Mouse (Mus musculus) liver, embryonic 13.5 days (tissue): Measurements from ENCODE around the gene Rell1. TPM values are rescaled to one million over a fixed set of nuclear protein-coding genes. Genes with fewer than 3 reads are reported as not detected.

Experiments used
- ATAC-seq: fragments of 200-750 bp; cut with Nextera tagmentation; 2 replicates; pipeline ENCODE4 v1.8.0; 2017; ENCODE audit warnings: low read depth, mild to moderate bottlenecking, moderate number of reproducible peaks, moderate library complexity
- DNase-seq: peaks from one replicate; pipeline ENCODE4 v3.0.0; 2022
- H3K27ac ChIP-seq: fragments of 300-500 bp; sonication (generic); 2 replicates; pipeline ENCODE4 v1.5.1; 2015; ENCODE audit warnings: moderate library complexity, mild to moderate bottlenecking, inconsistent platforms
- H3K27me3 ChIP-seq: fragments of 300-500 bp; sonication (generic); 2 replicates; pipeline ENCODE4 v1.6.1; 2015; ENCODE audit warnings: mild to moderate bottlenecking, inconsistent platforms
- H3K36me3 ChIP-seq: fragments of 300-500 bp; sonication (generic); 2 replicates; pipeline ENCODE4 v1.6.1; 2015; ENCODE audit warnings: mild to moderate bottlenecking, inconsistent platforms
- H3K4me1 ChIP-seq: fragments of 300-500 bp; sonication (generic); replicated peaks from 2 replicates; pipeline ENCODE4 v1.6.1; 2015; ENCODE audit warnings: inconsistent platforms
- H3K4me2 ChIP-seq: fragments of 300-500 bp; sonication (generic); 2 replicates; pipeline ENCODE4 v1.6.1; 2015; ENCODE audit warnings: inconsistent platforms, mild to moderate bottlenecking, moderate library complexity
- H3K4me3 ChIP-seq: fragments of 300-500 bp; sonication (generic); replicated peaks from 2 replicates; pipeline ENCODE4 v1.5.1; 2015; ENCODE audit warnings: mild to moderate bottlenecking, inconsistent platforms
- H3K9ac ChIP-seq: fragments of 300-500 bp; sonication (generic); 2 replicates; pipeline ENCODE4 v1.6.1; 2015; ENCODE audit warnings: mild to moderate bottlenecking, inconsistent platforms
- H3K9me3 ChIP-seq: fragments of 300-500 bp; sonication (generic); replicated peaks from 2 replicates; pipeline ENCODE4 v1.6.1; 2016; ENCODE audit warnings: inconsistent platforms
- WGBS: fragments of 180-500 bp; shearing (Covaris S2); methylation state at CpG from one replicate; pipeline ENCODE4 v1.1.7; 2015; ENCODE audit not compliant: insufficient replicate concordance; 5-methylcytosine and 5-hydroxymethylcytosine counted together
- polyA plus RNA-seq: library from polyadenylated mRNA; unstranded; fragments of >200 nt; fragmentation: Nextera tagmentation; extraction: Ambion mirVana; gene quantifications from 2 replicates; pipeline ENCODE4 v1.2.1, GENCODE M21; 2015

Gene Rell1
- polyA plus RNA-seq, 1 experiment from 2014 or later: 7.0 TPM

DNA sequence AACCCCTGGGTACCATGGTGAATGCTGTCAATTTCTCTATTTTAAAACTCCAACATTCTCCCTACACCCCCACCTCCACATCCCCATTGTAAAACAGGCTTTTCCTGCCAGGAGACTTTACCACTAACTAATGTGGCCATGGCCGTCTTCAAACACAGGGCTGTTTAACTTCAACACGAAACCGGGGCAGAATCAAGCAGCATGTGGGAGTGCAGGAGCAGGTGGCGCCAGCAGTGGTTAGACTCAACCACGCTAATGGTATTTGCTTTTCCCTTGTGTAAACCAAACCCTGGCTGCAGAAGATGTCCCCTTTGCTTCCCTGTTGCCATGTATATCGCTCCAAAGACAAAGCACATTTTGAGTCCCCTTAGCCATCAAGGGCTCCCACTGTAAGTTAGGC, 76.8 kb downstream of the Rell1 start:
- Histone ChIP-seq H3K4me2 (no peak overlapping the region), H3K27me3 (no peaks in the 10 kb centered on the region), H3K4me3 (no peak overlapping the region), H3K9me3 (no peaks in the 10 kb centered on the region), H3K9ac (no peak overlapping the region), H3K27ac (peak overlapping the region; percentile 15; the same call in 1 of the 2 replicates), H3K36me3 (no peaks in the 10 kb centered on the region), H3K4me1 (peaks cover 15% of the 10 kb centered on the region)
- WGBS: 67% methylated on average over 6 of the region's 6 CpGs
- ATAC-seq (peak; percentile 60), DNase-seq (no peak)

DNA sequence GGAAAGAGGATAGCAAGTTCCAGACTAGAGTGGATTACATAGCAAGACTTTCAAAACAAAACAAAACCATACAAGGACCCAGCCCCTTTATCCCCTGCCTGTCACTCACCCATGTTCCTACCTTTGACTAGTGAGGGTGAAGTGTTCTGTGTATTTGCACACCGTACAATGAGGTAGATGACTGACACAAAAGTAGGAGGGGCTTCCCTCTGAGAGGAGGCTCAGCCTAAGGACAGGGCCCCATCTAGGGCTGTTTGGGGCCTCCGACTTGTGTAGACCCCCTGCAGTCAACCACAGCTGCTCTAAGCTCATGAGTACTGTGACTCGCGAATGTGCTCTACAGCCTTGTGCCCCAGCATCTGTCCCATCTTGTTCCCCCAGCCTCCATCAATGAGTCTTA, 77.5 kb downstream of the Rell1 start:
- DNase-seq: no peak
- Histone ChIP-seq H3K4me1 (peaks cover 15% of the 10 kb centered on the region), H3K9me3 (no peaks in the 10 kb centered on the region), H3K27ac (peak overlapping the region; percentile 15; the same call in 1 of the 2 replicates), H3K9ac (no peak overlapping the region), H3K36me3 (no peaks in the 10 kb centered on the region), H3K4me2 (no peak overlapping the region), H3K27me3 (no peaks in the 10 kb centered on the region), H3K4me3 (no peak overlapping the region)
- ATAC-seq: peak; percentile 37; the same call in 1 of the 2 replicates
- WGBS: 65% methylated on average over 4 of the region's 4 CpGs

DNA sequence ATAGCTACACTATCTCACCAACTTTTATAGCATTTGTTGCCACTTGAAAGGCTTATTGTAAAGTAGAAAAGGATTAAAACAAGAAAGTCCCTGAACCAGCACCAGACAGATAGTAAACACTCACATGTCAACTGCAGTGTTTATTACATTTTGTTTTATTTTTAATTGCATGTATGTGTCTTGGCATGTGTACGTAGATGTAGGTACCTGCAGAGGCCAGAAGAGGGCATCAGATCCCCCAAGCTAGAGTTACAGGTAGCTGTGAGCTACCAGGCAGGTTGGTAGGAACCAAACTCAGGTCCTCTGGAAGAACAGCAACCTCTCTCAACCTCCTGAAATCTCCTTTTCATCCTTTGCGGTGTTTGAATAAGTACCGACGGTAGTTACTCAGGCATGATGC, 81.6 kb downstream of the Rell1 start:
- 92% methylated on average over 4 of the region's 4 CpGs for WGBS
- Histone ChIP-seq H3K4me1 (peaks cover 3% of the 10 kb centered on the region; the same call in 1 of the 2 replicates), H3K27me3 (no peaks in the 10 kb centered on the region), H3K27ac (no peak overlapping the region), H3K9ac (no peak overlapping the region), H3K9me3 (no peaks in the 10 kb centered on the region), H3K36me3 (no peaks in the 10 kb centered on the region), H3K4me2 (no peak overlapping the region), H3K4me3 (no peak overlapping the region)
- ATAC-seq (no peak), DNase-seq (no peak)

DNA sequence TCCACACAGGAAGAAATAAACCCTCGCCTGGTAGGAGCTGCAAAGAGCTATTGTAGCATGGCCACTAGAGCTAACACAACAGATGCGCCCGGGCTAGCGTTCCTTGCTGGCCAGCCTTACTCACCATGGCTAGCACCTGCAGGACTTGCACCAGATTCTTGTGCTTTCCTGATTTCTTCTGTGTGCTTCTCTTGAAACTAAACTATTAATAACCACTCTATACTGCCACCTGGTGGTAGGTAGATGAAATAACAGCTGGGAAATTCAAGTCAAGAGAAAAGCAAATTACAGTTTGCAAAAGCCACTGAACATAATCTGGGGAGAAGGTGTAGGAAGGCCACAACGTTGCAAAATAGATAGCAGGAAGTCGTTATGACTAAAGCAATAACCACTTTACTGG, 82.0 kb downstream of the Rell1 start:
- Histone ChIP-seq H3K4me2 (no peak overlapping the region), H3K36me3 (no peaks in the 10 kb centered on the region), H3K4me1 (0 out of 2 replicates have a peak, but pooled peaks cover 3% of the 10 kb centered on the region), H3K9me3 (no peaks in the 10 kb centered on the region), H3K4me3 (no peak overlapping the region), H3K27ac (no peak overlapping the region), H3K9ac (no peak overlapping the region), H3K27me3 (no peaks in the 10 kb centered on the region)
- DNase-seq: no peak
- 27% methylated on average over 6 of the region's 6 CpGs for WGBS
- ATAC-seq: no peak

DNA sequence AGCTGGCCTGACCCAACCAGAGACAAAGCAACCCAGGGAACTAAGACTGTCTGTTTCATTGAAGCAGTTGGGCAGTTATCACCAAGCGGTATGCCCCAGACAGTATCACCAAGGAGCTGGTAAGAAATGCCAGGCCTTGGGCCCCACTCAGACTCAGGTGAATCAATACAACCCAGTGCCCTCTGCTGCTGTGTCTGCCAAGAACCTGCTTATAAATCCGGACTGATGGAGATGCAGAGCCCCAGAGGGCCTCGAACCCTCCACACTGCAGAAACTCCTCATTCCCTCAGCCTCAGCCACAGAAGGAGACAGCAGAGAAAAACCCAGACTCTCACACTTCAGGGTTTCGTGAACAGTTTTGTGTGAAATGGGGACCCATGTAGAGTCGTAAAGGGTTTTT, 82.4 kb downstream of the Rell1 start:
- 77% methylated on average over 5 of the region's 5 CpGs for WGBS
- ATAC-seq: no peak
- H3K4me1 ChIP-seq: 0 out of 2 replicates have a peak, but pooled peaks cover under 1% of the 10 kb centered on the region

DNA sequence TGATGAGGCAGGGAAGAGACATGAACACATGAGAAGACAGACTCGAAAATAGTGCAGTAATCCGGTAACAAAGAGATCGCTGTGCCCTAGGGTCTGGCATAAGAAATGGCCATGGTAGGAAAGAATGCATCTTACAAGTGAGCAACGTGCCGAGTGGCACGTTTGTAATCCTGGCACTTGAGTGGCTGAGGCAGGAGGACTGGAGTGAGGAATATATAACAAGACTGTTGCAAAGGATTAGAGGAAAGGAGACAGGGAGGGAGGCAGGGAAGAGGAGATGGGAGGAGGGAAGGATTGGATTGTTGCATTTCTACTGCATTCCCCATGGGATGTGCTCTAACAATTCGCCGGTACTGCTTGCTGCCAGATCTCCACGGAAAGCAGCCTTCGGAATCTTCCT, 89.7 kb downstream of the Rell1 start:
- no peaks in the 10 kb centered on the region for H3K36me3 ChIP-seq
- H3K4me2 ChIP-seq: no peak overlapping the region
- no peaks in the 10 kb centered on the region for H3K9me3 ChIP-seq
- no peaks in the 10 kb centered on the region for H3K27me3 ChIP-seq
- no peak overlapping the region for H3K4me3 ChIP-seq
- WGBS: 72% methylated on average over 10 of the region's 10 CpGs
- ATAC-seq: no peak
- H3K4me1 ChIP-seq: 0 out of 2 replicates have a peak, but pooled peaks cover 4% of the 10 kb centered on the region
- no peak overlapping the region for H3K9ac ChIP-seq
- no peak for DNase-seq
- H3K27ac ChIP-seq: no peak overlapping the region

More for the DNA sequence above, 82.4 kb downstream of the Rell1 start:
- Histone ChIP-seq H3K36me3 (no peaks in the 10 kb centered on the region), H3K27me3 (no peaks in the 10 kb centered on the region), H3K9ac (no peak overlapping the region), H3K4me3 (no peak overlapping the region), H3K4me2 (no peak overlapping the region), H3K27ac (no peak overlapping the region), H3K9me3 (no peaks in the 10 kb centered on the region)
- DNase-seq: no peak

DNA sequence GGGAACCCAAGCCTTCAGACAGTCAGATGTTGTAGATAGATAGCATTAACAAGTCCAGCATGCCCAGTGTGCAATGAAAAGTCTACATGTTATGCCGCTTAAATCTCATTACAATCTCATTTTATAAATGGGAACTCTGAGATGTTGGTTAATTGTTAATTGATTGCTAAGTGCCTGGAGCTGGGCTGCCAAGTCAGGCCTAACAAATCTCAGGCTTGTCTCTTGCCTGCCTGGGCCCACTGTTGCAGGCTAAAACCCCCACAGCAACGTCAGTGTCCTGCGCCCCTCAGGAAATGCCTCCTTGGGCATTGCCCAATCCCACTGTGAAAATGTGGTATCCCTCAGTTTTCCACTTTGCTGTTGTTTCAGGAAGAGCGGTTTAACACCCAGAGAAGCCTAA, 92.6 kb downstream of the Rell1 start:
- DNase-seq (no peak), ATAC-seq (no peak)
- Histone ChIP-seq H3K9me3 (no peaks in the 10 kb centered on the region), H3K36me3 (no peaks in the 10 kb centered on the region), H3K9ac (no peak overlapping the region), H3K27me3 (no peaks in the 10 kb centered on the region), H3K4me2 (no peak overlapping the region), H3K4me3 (no peak overlapping the region), H3K4me1 (0 out of 2 replicates have a peak, but pooled peaks cover 4% of the 10 kb centered on the region), H3K27ac (no peak overlapping the region)
- 72% methylated on average over 4 of the region's 4 CpGs for WGBS

DNA sequence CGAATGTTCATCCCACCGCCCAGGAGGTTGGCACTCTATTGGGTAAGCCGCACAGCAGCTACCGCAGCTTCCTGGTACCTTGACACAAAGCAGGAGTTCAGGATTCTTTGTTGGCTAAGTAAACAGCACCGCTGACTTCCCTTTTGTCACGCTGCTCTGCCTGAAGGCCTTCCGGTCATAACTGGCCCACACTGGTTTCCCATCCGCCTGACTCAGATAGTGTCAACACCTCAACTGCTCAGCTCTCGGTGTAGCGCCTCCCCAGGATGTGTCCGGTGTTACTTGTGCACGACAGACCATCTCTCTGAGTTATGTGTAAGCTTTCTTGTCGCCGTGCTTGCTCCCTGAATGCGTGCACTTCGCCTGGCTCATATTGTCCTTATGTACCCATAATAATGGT, 93.8 kb downstream of the Rell1 start:
- Histone ChIP-seq H3K4me1 (0 out of 2 replicates have a peak, but pooled peaks cover 4% of the 10 kb centered on the region), H3K27me3 (no peaks in the 10 kb centered on the region), H3K9ac (no peak overlapping the region), H3K9me3 (no peaks in the 10 kb centered on the region), H3K27ac (no peak overlapping the region), H3K4me3 (no peak overlapping the region), H3K4me2 (no peak overlapping the region), H3K36me3 (no peaks in the 10 kb centered on the region)
- ATAC-seq (peak; percentile 64), DNase-seq (no peak)
- 57% methylated on average over 16 of the region's 16 CpGs for WGBS

DNA sequence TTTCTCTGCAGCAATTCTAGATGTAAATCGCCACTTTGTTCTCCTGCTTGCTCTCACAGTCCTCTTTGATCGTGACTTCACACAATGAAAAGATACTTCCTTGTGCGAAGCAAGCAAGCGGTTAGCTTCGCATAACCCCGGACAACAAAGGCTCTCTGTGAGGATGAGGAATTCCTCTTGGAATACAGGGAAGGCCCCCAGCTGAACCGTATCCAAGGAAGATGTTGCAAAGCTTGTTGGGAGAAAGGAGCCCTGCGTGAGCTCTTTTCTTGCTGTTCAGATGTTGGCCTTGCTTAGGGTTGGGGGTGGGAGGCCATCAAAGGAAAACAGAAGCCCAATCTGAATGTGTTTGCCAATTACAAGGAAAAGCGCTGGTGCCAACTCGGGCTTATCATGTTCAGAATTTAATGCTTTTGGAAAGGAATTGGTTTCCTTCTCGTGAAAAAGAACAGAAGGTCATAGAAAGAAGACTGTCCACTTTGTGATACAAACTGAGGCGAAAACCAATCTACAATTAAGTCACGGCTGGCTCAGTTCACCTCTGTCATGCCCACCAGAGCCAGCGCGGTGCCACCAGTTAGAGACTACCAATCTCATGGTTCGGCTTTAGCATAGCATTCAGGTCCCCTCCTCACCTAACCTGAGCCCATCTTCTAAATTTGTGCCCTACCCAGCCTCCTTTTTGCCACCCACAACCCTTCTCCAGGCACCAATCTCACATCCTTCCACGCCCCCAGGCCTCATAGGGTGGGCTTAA, 96.3 kb downstream of the Rell1 start:
- 71% methylated on average over 17 of the region's 17 CpGs for WGBS
- no peak for DNase-seq
- Histone ChIP-seq H3K4me2 (no peak overlapping the region), H3K4me3 (no peak overlapping the region), H3K9ac (no peak overlapping the region), H3K36me3 (no peaks in the 10 kb centered on the region), H3K27me3 (no peaks in the 10 kb centered on the region), H3K4me1 (0 out of 2 replicates have a peak, but pooled peaks cover 11% of the 10 kb centered on the region), H3K9me3 (no peaks in the 10 kb centered on the region), H3K27ac (no peak overlapping the region)
- ATAC-seq: no peak

DNA sequence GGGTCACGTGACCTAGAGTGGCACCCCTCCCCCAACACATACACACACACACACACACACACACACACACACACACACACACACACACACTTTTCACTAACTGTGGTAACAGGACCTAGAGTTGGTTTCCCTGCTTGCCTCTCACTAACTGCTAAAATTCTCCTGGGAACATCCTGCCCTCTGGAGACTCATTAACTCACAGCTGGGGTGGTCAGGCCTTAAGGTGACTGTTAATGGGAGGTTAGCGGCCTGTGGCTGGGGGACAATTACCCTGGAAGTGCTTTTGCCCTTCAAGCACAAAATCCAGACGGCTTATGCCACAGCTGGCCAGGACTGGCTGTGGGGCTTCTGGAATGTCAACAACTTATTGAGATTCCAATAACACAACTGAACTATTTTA, 101.3 kb downstream of the Rell1 start:
- WGBS: 51% methylated on average over 3 of the region's 3 CpGs
- Histone ChIP-seq H3K4me1 (peaks cover 7% of the 10 kb centered on the region; the same call in 1 of the 2 replicates), H3K36me3 (no peaks in the 10 kb centered on the region), H3K9ac (no peak overlapping the region), H3K9me3 (no peaks in the 10 kb centered on the region), H3K4me3 (no peak overlapping the region), H3K27me3 (no peaks in the 10 kb centered on the region), H3K27ac (no peak overlapping the region), H3K4me2 (no peak overlapping the region)
- ATAC-seq: no peak
- DNase-seq: no peak

DNA sequence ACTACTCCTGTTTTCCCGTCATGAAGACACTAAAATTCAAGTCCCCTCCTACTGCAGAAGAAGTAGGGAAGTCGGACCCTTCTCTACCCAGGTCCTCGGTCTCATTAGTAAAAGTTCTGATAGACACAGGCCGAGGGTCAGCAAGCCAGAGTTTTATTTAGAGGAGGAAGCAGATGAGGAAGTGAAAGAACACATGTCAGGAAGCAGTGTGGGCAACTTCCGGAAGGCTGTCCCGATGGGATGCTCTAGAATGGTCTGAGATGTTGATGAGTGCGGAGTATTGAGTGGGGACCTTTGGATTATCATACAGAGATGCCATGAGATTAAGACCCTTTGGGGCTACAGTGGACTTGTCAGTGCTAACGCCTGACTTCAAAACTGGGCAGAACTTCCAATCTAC, 109.8 kb downstream of the Rell1 start:
- Histone ChIP-seq H3K27me3 (no peaks in the 10 kb centered on the region), H3K27ac (no peak overlapping the region), H3K9ac (no peak overlapping the region), H3K4me3 (no peak overlapping the region), H3K36me3 (no peaks in the 10 kb centered on the region), H3K9me3 (no peaks in the 10 kb centered on the region), H3K4me1 (no peaks in the 10 kb centered on the region), H3K4me2 (no peak overlapping the region)
- no peak for ATAC-seq
- no peak for DNase-seq
- WGBS: 37% methylated on average over 8 of the region's 8 CpGs
